Mouse (Mus musculus): Measurements from ENCODE around the gene Olfr721-ps1. TPM values are rescaled to one million over a fixed set of nuclear protein-coding genes. Genes with fewer than 3 reads are reported as not detected.

The Olfr721-ps1 gene
- polyA plus RNA-seq, 1 experiment from 2014 or later: not detected

Other genes starting within 250 kb of the Olfr721-ps1 start
- gene Olfr720, start 214.5 kb upstream of the Olfr721-ps1 start, polyA plus RNA-seq (2016; fragmentation: Nextera tagmentation; extraction: Ambion mirVana): not detected in 2 replicates
- gene Olfr31, start 78.5 kb upstream of the Olfr721-ps1 start, polyA plus RNA-seq (2016; fragmentation: Nextera tagmentation; extraction: Ambion mirVana): not detected in 2 replicates
- gene Il3ra, start 55.0 kb upstream of the Olfr721-ps1 start, polyA plus RNA-seq (2016; fragmentation: Nextera tagmentation; extraction: Ambion mirVana): 2.1 and 3.2 TPM in 2 replicates

All from liver, embryonic 12.5 days (tissue).